Mouse (Mus musculus) bone marrow macrophage, adult 2 months (primary cell): Measurements from ENCODE around the gene Map3k19. TPM values are rescaled to one million over a fixed set of nuclear protein-coding genes. Genes with fewer than 3 reads are reported as not detected.
A peak's percentile ranks its signal among the peaks of the same experiment; 100 is the strongest.

Experiments used
- H3K27ac ChIP-seq: 2 replicates; pipeline ENCODE4 v1.5.1; 2012; ENCODE audit warnings: low read depth, low read length; ENCODE audit not compliant: insufficient read depth
- H3K4me1 ChIP-seq: 2 replicates; pipeline ENCODE4 v1.6.1; 2012; ENCODE audit warnings: low read length; ENCODE audit not compliant: control insufficient read depth, insufficient read depth
- H3K4me3 ChIP-seq: 2 replicates; pipeline ENCODE4 v1.5.1; 2012; ENCODE audit warnings: mild to moderate bottlenecking, low read length, moderate library complexity; ENCODE audit not compliant: insufficient read depth
- CTCF ChIP-seq: IDR thresholded peaks from 2 replicates; pipeline ENCODE4 v1.5.1; 2012; ENCODE audit warnings: low read depth, mild to moderate bottlenecking, low read length, moderate library complexity
- POLR2A ChIP-seq: IDR thresholded peaks from 2 replicates; pipeline ENCODE4 v1.6.1; 2012; ENCODE audit warnings: mild to moderate bottlenecking, low read depth, low read length, borderline replicate concordance
- polyA plus RNA-seq: library from polyadenylated mRNA; stranded (reverse); fragments of >200 nt; gene quantifications from 2 replicates; pipeline ENCODE4 v1.2.4, GENCODE M21; 2012; ENCODE audit not compliant: missing spikeins, insufficient read depth, insufficient read length

The Map3k19 gene
- polyA plus RNA-seq, 1 experiment, result not detected

DNA sequence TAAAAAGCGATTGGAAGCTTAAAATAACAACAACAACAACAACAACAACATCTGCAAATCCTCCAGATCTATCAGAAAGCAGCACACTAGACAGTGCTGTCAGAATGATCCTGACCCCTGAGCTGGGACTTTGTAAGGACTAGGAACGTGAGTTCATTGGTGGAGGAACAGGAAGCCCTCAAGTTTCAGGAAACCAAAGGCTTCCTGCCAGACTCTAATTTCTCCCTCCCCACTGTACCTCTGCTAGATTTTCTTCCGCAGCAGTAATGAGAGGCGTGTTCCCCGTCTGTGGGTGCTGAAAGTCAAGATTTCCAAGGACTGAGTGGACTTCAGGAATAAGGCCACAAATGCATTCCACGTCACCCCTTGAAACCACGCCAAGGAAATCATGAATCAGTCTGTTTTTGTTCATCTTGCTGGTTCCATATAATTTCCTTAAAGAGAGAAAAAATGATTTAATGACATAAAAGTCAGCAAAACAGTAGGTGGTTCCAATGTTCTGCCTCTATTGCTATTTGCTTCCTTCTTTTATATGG is 4.7 kb downstream of the Map3k19 start:
- Histone ChIP-seq H3K27ac (peak overlapping the region; percentile 61), H3K4me1 (peaks cover 11% of the 10 kb centered on the region), H3K4me3 (no peak overlapping the region)
- TF ChIP-seq CTCF (no peak), POLR2A (no peak)

DNA sequence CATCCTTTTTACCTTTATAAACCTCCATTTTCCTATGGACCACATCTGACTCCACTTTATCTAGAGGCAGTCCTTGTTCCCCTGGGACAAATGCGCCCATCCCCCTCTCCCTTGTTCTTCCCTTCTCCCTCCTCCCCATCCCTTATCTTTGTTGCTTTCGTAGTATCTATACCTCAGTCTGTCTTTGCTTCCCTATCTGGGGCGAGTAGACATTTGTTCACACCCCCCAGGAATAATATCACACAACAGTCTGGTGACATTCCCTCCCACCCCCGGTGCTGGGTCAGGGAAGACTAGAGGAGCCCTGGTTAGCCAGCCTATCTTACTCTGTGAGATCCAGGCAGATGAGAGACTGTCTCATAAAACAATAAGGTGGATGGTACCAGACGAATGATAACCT is 9.4 kb downstream of the Map3k19 start:
- Histone ChIP-seq H3K27ac (no peak overlapping the region), H3K4me1 (peaks cover 8% of the 10 kb centered on the region), H3K4me3 (no peak overlapping the region)
- no peak for TF ChIP-seq POLR2A
- no peak for TF ChIP-seq CTCF

DNA sequence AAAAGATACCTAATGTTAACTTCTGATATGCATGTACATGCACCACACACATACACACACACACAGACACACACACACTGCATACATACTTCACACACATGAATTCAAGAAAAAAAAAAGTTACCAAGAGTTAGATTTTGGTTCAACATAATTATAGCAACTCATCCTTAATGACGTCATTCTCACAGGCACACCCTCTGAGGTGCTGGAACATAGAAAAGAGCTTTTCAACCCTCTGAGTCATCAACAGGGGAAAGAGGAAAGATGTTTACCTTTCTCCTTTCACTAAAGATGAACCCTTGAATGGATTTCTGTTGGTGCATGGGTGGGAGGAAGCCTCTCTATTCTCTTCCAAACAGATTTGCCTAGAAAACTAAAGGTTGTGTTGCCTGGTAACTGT is 16.2 kb downstream of the Map3k19 start:
- H3K27ac ChIP-seq, result no peak overlapping the region
- peaks cover 4% of the 10 kb centered on the region; the same call in 1 of the 2 replicates for H3K4me1 ChIP-seq
- TF ChIP-seq POLR2A, result no peak
- no peak for TF ChIP-seq CTCF
- H3K4me3 ChIP-seq, result no peak overlapping the region

DNA sequence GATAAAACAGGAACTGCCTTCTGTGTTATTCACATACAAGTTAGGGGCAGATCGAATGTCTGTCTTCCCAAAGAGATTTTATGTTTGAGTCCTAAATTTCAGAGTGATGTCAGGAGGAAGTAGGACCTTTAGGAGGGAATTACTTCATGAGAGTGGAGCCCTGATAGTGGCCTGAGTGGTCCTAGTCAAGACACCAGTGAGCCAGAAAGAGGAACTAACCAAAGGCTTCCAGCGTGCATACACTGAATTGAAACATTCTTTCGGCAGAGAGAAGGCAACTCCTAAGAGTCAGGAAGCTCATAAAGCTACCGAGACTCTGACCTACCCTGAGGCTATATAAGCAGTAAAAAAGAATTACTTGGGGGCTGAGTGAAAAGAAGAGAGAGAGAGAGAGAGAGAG is 18.2 kb downstream of the Map3k19 start:
- Histone ChIP-seq H3K4me3 (no peak overlapping the region), H3K4me1 (peaks cover 4% of the 10 kb centered on the region; the same call in 1 of the 2 replicates), H3K27ac (no peak overlapping the region)
- no peak for TF ChIP-seq CTCF
- no peak for TF ChIP-seq POLR2A

DNA sequence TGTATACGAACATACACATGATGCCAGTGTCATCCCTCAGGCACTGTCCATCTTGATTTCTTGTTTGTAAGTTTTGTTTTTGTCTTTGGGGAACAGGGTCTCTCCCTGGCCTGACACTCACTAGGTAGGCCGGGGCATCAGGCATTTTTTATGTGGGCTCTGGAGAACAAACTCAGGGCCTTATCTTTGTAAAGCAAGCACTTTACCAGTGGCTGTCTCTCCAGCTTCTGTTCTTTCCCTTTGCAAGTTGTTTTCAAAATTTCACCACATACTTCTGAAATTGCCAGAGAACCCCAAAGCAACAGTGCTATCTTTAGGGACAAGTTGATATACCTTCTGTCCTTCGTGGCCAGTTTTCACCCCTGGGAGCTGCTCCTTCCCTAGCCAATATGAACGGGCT is 20.6 kb downstream of the Map3k19 start:
- no peak overlapping the region for H3K27ac ChIP-seq
- H3K4me1 ChIP-seq, result peaks cover 4% of the 10 kb centered on the region; the same call in 1 of the 2 replicates
- no peak overlapping the region for H3K4me3 ChIP-seq
- TF ChIP-seq POLR2A (no peak), CTCF (no peak)

DNA sequence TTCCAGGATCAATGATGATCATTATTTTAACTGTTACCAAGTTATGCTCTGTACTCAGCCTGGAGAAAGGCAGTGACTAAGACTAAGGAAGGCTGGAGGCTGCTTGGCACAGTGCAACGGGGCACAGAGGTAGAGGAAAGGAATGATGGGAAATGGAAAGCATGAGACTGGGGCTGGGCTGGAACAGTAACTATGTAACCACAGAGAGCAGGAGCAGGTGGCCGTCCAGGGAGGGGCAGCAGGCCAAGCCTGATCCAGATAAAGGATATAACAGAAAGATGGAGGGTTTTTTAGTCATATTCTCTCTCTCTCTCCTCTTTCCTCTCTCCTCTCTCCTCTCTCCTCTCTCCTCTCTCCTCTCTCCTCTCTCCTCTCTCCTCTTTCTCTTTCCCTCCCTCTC is 21.1 kb downstream of the Map3k19 start:
- Histone ChIP-seq H3K4me1 (peaks cover 4% of the 10 kb centered on the region; the same call in 1 of the 2 replicates), H3K27ac (no peak overlapping the region), H3K4me3 (no peak overlapping the region)
- no peak for TF ChIP-seq CTCF
- TF ChIP-seq POLR2A, result no peak

DNA sequence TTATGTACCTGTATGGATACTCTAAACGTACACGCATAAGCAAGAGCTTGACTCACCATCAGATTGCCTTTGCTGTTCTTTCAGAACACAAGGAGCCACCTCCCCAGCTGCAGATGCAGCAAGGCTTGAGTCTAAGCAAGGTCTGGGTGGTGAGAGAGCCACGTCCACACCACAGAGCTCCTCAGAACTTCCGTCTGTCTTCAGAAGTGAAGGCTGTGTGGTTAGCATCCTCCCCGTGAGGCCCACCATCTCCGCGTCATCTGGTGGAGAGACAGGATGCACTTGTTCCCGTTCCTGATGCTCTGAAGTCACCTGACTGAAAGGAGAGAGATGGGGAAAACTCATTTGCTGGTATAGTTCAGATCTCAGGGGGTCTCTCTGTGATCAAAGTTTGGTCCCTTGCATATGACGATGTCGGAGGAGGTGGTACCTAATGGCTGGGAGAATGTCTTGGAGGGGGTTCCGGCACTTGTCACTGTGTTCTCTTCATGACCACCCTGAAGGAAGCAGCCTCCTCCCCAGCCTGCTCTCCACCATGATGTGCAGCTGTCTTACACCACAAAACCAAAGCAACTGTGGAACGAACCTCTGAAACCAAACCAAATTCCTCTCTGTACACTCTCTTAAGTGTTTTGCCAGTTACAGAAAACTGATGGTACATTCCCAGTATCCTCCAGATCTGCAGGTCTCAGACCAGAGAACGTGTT is 24.5 kb downstream of the Map3k19 start:
- Histone ChIP-seq H3K4me3 (no peak overlapping the region), H3K4me1 (no peaks in the 10 kb centered on the region), H3K27ac (no peak overlapping the region)
- no peak for TF ChIP-seq CTCF
- no peak for TF ChIP-seq POLR2A

DNA sequence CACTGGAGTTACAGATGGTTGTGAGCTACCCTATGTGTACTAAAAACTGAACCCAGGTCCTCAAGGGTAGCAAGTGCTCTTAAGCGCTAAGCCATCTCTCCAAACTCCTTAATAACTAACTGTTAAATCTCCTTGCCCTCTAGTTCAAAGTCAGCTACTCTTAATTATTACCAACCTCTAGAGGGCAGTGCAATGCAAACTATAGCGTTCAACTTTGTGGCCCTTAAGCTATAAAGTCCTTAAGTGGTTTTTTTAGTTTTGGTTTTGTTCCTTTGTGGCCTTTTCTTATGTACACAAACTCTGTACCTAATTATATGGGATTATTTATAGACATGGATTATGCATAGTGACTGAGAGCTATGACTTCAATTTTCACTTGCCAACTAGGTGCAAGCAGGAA is 27.5 kb downstream of the Map3k19 start:
- Histone ChIP-seq H3K27ac (no peak overlapping the region), H3K4me3 (no peak overlapping the region), H3K4me1 (no peaks in the 10 kb centered on the region)
- TF ChIP-seq CTCF, result no peak
- TF ChIP-seq POLR2A, result no peak

DNA sequence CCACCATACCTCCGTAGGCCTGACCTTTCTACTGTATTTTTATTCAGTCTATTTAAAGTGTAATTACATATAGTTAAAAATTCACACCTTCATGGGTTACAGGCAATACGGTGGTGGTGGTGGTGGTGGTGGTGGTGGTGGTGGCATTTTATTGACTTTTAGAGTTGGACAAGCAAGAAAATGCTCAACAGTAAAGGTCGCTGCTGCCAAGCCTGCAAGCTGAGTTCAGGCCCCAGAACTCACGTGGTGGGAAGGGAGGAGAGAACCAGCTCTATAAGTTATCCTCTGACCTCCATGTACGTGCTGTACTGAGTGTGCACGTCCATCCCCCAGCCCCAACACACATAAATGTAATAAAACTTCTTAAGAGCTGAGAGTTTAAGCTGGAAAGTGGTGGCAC is 38.5 kb downstream of the Map3k19 start:
- Histone ChIP-seq H3K4me3 (no peak overlapping the region), H3K27ac (no peak overlapping the region), H3K4me1 (no peaks in the 10 kb centered on the region)
- TF ChIP-seq CTCF, result no peak
- no peak for TF ChIP-seq POLR2A

DNA sequence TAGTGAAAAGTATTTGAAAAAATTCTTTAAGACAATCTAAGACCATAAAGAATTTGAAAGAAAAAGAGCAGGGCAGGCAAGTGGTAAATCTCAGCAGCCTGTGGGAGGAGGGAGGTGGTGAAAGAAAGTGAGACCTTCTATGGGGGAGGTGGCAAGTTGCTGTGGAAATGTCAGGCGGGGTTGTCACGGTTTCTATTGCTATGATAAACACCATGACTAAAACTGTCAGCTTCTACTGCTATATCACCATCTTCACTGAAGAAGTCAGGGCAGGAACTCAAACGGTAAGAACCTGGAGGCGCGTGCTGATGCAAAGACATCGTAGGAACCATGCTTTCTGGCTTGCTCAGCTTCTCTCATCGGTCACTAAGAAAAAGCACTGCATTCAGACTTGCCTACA is 41.9 kb downstream of the Map3k19 start:
- Histone ChIP-seq H3K4me3 (no peak overlapping the region), H3K27ac (no peak overlapping the region), H3K4me1 (no peaks in the 10 kb centered on the region)
- TF ChIP-seq POLR2A, result no peak
- TF ChIP-seq CTCF, result no peak

DNA sequence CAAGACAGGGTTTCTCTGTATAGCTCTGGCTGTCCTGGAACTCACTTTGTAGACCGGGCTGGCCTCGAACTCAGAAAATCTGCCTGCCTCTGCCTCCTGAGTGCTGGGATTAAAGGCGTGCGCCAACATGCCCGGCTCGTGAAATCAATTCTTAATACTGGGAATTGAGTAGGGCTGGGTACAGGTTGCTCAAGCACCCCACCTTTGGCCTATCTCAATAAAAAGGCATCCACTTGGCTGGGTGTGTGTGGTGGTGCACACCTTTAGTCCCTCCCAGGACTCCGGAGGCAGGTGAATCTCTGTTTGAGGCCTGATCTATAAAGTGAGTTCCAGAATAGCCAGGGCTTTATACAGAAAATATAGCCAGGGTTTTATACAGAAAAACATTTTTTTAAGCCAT is 46.2 kb downstream of the Map3k19 start:
- TF ChIP-seq CTCF (no peak), POLR2A (no peak)
- H3K4me1 ChIP-seq, result no peaks in the 10 kb centered on the region
- no peak overlapping the region for H3K27ac ChIP-seq
- no peak overlapping the region for H3K4me3 ChIP-seq

DNA sequence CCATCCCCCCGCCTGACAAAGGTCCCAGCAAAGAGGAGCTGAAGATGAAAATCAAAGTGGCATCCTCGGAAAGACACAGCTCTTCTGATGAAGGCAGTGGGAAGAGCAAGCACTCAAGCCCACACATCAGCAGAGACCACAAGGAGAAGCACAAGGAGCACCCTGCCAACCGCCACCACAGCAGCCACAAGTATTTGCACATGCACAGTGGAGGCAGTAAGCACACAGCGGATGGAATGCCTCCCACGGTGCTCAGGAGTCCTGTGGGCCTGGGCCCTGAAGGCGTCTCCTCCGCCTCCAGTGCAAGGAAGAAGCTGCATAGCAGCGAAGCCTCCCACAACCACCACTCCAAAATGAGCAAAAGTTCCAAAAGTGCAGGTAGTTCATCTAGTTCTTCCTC is 51.9 kb downstream of the Map3k19 start:
- Histone ChIP-seq H3K4me1 (peaks cover 3% of the 10 kb centered on the region; the same call in 1 of the 2 replicates), H3K27ac (no peak overlapping the region), H3K4me3 (no peak overlapping the region)
- TF ChIP-seq CTCF (no peak), POLR2A (no peak)
